Mouse (Mus musculus) limb, embryonic 14.5 days (tissue): ENCODE measurements around the gene 9430097D07Rik. TPM values are rescaled to one million over a fixed set of nuclear protein-coding genes. Genes with fewer than 3 reads are reported as not detected.
A peak's percentile ranks its signal among the peaks of the same experiment; 100 is the strongest.

Source experiments
- ATAC-seq: fragments of 200-750 bp; cut with Nextera tagmentation; 2 replicates; pipeline ENCODE4 v1.8.0; 2017; ENCODE audit warnings: low read depth, moderate number of reproducible peaks, moderate TSS enrichment; ENCODE audit not compliant: low FRiP score
- DNase-seq: peaks from one replicate; pipeline ENCODE4 v3.0.0-alpha.2; 2015; ENCODE audit warnings: low spot score
- H3K27ac ChIP-seq: fragments of 300-500 bp; sonication (generic); replicated peaks from 2 replicates; pipeline ENCODE4 v1.5.1; 2014; ENCODE audit warnings: low read depth, mild to moderate bottlenecking, low read length, moderate library complexity, mixed read lengths
- H3K27me3 ChIP-seq: fragments of 300-500 bp; sonication (generic); 2 replicates; pipeline ENCODE4 v1.6.1; 2014; ENCODE audit warnings: low read length, mixed read lengths; ENCODE audit not compliant: control insufficient read depth, insufficient read depth
- H3K36me3 ChIP-seq: fragments of 300-500 bp; sonication (generic); 2 replicates; pipeline ENCODE4 v1.6.1; 2014; ENCODE audit warnings: mild to moderate bottlenecking, low read length, moderate library complexity, mixed read lengths; ENCODE audit not compliant: control insufficient read depth, insufficient read depth
- H3K4me1 ChIP-seq: fragments of 300-500 bp; sonication (generic); 2 replicates; pipeline ENCODE4 v1.6.1; 2014; ENCODE audit warnings: antibody characterized with exemption, low read length, mixed read lengths; ENCODE audit not compliant: control insufficient read depth, insufficient read depth
- H3K4me2 ChIP-seq: fragments of 300-500 bp; sonication (generic); replicated peaks from 2 replicates; pipeline ENCODE4 v1.6.1; 2014; ENCODE audit warnings: low read depth, mild to moderate bottlenecking, low read length, moderate library complexity; ENCODE audit not compliant: severe bottlenecking
- H3K4me3 ChIP-seq: fragments of 300-500 bp; sonication (generic); replicated peaks from 2 replicates; pipeline ENCODE4 v1.5.1; 2014; ENCODE audit warnings: low read length
- H3K9ac ChIP-seq: fragments of 300-500 bp; sonication (generic); 2 replicates; pipeline ENCODE4 v1.6.1; 2014; ENCODE audit warnings: mild to moderate bottlenecking, low read depth, low read length, moderate library complexity; ENCODE audit not compliant: severe bottlenecking
- H3K9me3 ChIP-seq: fragments of 300-500 bp; sonication (generic); 2 replicates; pipeline ENCODE4 v1.6.1; 2016; ENCODE audit warnings: low read length; ENCODE audit not compliant: control insufficient read depth
- POLR2A ChIP-seq: fragments of 200-500 bp; IDR thresholded peaks from 2 replicates; pipeline ENCODE4 v1.8.0; 2012; ENCODE audit warnings: inconsistent platforms, mild to moderate bottlenecking, moderate library complexity, borderline replicate concordance; ENCODE audit not compliant: insufficient read depth, insufficient read length; ENCODE audit errors: extremely low read depth
- WGBS: fragments of 180-500 bp; shearing (Covaris S2); extraction: QIAGEN DNeasy Blood & Tissue Kit; methylation state at CpG from one replicate; pipeline ENCODE4 v1.1.7; 2014; 5-methylcytosine and 5-hydroxymethylcytosine counted together
- polyA plus RNA-seq, 2 experiments: library from polyadenylated mRNA; depleted of rRNA in 1 of 2; stranded (reverse) in 1 of 2; unstranded in 1 of 2; fragments of >200 nt; fragmentation: Nextera tagmentation in 1 of 2; extraction: Ambion mirVana in 1 of 2; gene quantifications; 2 replicates each; pipeline versions ENCODE4 v1.2.1 to v1.2.3; 2012 to 2014

Gene 9430097D07Rik
- polyA plus RNA-seq, 2 experiments, result 0.09 to 0.17 TPM

GRCm38 (mm10) chr2:32596725-32597124 lies 21.2 kb upstream of the 9430097D07Rik start:
- Histone ChIP-seq H3K27me3 (no peaks in the 10 kb centered on the region), H3K4me1 (peaks cover 9% of the 10 kb centered on the region; the same call in 1 of the 2 replicates), H3K9me3 (no peaks in the 10 kb centered on the region), H3K4me2 (no peak overlapping the region), H3K27ac (no peak overlapping the region), H3K36me3 (peaks cover 35% of the 10 kb centered on the region), H3K9ac (no peak overlapping the region), H3K4me3 (no peak overlapping the region)
- ATAC-seq (no peak), DNase-seq (no peak)
- TF ChIP-seq POLR2A, result no peak
- WGBS, result 89% methylated on average over 13 of the region's 13 CpGs

DNA sequence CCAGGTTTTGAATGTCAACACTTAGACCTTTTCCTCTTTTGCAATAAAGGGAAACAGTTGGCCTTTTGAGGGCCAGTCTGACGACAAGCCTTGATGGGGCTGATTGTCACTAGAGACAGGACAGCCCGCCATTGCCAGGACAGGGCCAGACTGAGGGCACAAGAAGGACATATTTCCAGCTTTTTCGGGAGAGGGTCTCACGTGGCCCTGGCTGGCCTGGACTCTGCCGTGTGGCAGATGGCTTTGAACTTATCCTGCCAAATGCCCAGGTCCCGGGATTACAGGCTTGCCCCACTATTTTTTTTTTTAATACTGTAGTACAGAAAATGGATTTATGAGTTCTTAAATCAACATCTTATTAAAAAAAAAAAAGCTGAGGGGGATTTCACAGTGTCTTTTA lies 15.8 kb upstream of the 9430097D07Rik start:
- no peak overlapping the region for H3K9ac ChIP-seq
- peaks cover 20% of the 10 kb centered on the region for H3K4me1 ChIP-seq
- no peak overlapping the region for H3K4me2 ChIP-seq
- 49% methylated on average over 6 of the region's 6 CpGs for WGBS
- H3K4me3 ChIP-seq, result no peak overlapping the region
- peaks cover 25% of the 10 kb centered on the region for H3K36me3 ChIP-seq
- H3K27ac ChIP-seq, result no peak overlapping the region
- TF ChIP-seq POLR2A, result no peak
- H3K27me3 ChIP-seq, result no peaks in the 10 kb centered on the region
- ATAC-seq (no peak), DNase-seq (no peak)
- no peaks in the 10 kb centered on the region for H3K9me3 ChIP-seq

DNA sequence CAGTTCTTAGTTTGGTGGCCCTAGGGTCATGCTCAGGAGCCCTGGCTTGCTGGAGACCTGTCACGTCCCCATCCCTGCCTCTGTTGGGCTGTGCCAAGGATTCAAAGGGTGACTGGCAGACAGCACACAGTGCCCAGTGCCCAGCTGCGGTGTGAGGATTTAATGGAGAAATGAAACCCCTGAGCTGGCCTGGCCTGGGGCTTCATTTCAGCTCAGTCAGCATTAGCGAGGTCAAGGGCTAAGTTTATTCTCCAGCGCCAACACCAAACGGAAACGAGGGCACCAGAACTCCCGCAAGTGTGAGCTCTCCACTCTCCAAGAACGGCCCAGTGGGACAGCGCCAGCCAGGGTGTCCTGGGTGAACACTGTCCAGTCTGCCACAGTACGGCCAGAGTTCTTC lies 14.7 kb upstream of the 9430097D07Rik start:
- H3K27ac ChIP-seq, result no peak overlapping the region; the same call in 1 of the 2 replicates
- no peak overlapping the region for H3K4me3 ChIP-seq
- H3K27me3 ChIP-seq, result no peaks in the 10 kb centered on the region
- H3K4me2 ChIP-seq, result no peak overlapping the region
- WGBS, result 76% methylated on average over 10 of the region's 10 CpGs
- H3K9me3 ChIP-seq, result no peaks in the 10 kb centered on the region
- no peak overlapping the region for H3K9ac ChIP-seq
- H3K4me1 ChIP-seq, result peaks cover 20% of the 10 kb centered on the region
- TF ChIP-seq POLR2A, result no peak
- DNase-seq (no peak), ATAC-seq (no peak)
- H3K36me3 ChIP-seq, result peaks cover 24% of the 10 kb centered on the region

DNA sequence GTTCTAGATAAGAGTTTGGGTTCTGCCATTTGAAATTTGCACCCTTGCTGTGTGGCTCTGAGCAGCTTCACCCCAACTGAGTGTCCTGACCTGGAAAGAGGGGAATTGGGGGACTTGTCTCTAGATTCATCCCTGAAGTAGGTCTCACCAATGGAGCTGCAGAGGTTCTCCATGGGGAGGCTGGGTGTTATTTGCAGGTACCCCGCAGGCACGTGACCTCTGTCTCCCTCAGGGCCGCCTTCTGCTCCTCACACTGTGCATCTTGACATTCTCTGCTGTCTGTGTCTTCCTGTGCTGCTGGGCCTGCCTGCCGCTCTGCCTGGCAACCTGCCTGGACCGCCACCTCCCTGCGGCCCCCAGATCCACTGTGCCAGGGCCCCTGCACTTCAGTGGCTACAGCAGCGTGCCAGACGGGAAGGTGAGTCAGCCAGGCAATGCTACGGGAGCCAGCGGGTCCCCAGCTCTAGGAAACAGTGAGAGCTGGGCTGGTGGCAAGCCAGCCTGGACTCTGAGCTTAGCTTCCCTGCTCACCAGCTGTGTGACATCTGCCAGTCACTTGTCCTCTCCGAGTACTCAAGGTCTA lies 13.8 kb upstream of the 9430097D07Rik start:
- Histone ChIP-seq H3K9me3 (no peaks in the 10 kb centered on the region), H3K27ac (no peak overlapping the region), H3K27me3 (no peaks in the 10 kb centered on the region), H3K4me3 (no peak overlapping the region), H3K4me1 (peaks cover 20% of the 10 kb centered on the region), H3K36me3 (peaks cover 15% of the 10 kb centered on the region), H3K9ac (no peak overlapping the region), H3K4me2 (no peak overlapping the region)
- WGBS, result 65% methylated on average over 11 of the region's 11 CpGs
- DNase-seq (no peak), ATAC-seq (no peak)
- TF ChIP-seq POLR2A, result no peak

DNA sequence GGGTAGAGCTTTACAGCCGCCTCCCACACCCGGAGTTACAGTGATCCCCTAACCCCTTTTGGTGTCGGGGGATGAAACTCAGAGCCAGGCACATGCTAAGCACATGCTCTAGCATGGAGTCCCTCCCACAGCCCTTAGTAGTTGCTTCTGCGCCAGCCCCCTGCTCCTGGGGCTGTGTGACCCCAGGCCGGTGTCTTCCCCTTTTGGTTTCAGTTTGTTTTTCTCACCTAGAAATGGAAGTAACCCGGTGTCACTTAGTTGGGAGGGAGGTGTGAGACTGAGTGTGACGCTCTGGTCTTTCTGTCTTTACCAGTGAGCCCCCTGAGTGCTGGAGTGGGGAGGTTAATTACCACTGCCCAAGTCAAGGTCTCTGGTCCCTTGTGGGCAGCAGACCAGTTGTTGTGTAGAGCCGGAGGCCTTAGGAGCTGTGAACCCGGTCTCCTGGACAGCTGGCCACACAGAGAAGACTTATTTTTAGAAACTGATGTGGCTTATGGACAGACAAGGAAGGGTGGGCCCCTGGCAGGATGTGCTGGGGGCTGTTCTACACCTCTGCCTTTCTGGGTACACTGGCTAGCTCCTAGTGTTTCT lies 12.3 kb upstream of the 9430097D07Rik start:
- Histone ChIP-seq H3K4me3 (peak overlapping the region; percentile 52), H3K9ac (peak overlapping the region; percentile 63), H3K4me2 (peak overlapping the region; percentile 58), H3K4me1 (peaks cover 25% of the 10 kb centered on the region), H3K9me3 (no peaks in the 10 kb centered on the region), H3K27me3 (no peaks in the 10 kb centered on the region), H3K27ac (0 out of 2 replicates have a peak overlapping the region, but pooled peaks have one; percentile 6), H3K36me3 (peaks cover 9% of the 10 kb centered on the region; the same call in 1 of the 2 replicates)
- WGBS, result 11% methylated on average over 9 of the region's 9 CpGs
- TF ChIP-seq POLR2A, result no peak
- ATAC-seq (no peak), DNase-seq (no peak)
